Mouse (Mus musculus) myocyte (in vitro differentiated cells): ENCODE measurements around the gene Sub1. TPM values are rescaled to one million over a fixed set of nuclear protein-coding genes. Genes with fewer than 3 reads are reported as not detected.

Experiments
- H3K27me3 ChIP-seq: one replicate; pipeline ENCODE4 v1.6.1; 2011; ENCODE audit not compliant: control insufficient read depth, insufficient read depth, insufficient read length
- H3K36me3 ChIP-seq: one replicate; pipeline ENCODE4 v1.6.1; 2011; ENCODE audit not compliant: control insufficient read depth, insufficient read depth
- H3K4me2 ChIP-seq: one replicate; pipeline ENCODE4 v1.6.1; 2011; ENCODE audit warnings: low read depth, control low read depth
- H3K4me3 ChIP-seq: one replicate; pipeline ENCODE4 v1.5.1; 2011; ENCODE audit warnings: mild to moderate bottlenecking, control low read depth, moderate library complexity
- H3K79me2 ChIP-seq: one replicate; pipeline ENCODE4 v1.6.1; 2011; ENCODE audit not compliant: control insufficient read depth, insufficient read depth
- H3ac ChIP-seq: one replicate; pipeline ENCODE4 v1.6.1; 2011; ENCODE audit not compliant: control insufficient read depth, insufficient read length
- CEBPB ChIP-seq: IDR thresholded peaks from 2 replicates; pipeline ENCODE4 v1.6.1; 2011; ENCODE audit warnings: mild to moderate bottlenecking, moderate library complexity; ENCODE audit not compliant: poor library complexity, insufficient read depth, severe bottlenecking
- E2F4 ChIP-seq: IDR thresholded peaks from one replicate; pipeline ENCODE4 v1.6.1; 2011; ENCODE audit warnings: mild to moderate bottlenecking, control low read depth, moderate library complexity; ENCODE audit not compliant: insufficient read depth
- MAX ChIP-seq: IDR thresholded peaks from one replicate; pipeline ENCODE4 v1.6.1; 2011; ENCODE audit warnings: low read depth, mild to moderate bottlenecking, control low read depth
- MYOD1 ChIP-seq, 3 experiments: IDR thresholded peaks; one replicate each; pipeline ENCODE4 v1.6.1; 2011; ENCODE audit warnings: control low read depth in 2 of 3, low read depth in 2 of 3, mild to moderate bottlenecking in 2 of 3, moderate library complexity in 1 of 3; ENCODE audit not compliant: insufficient read length in 2 of 3, control insufficient read depth in 1 of 3
- MYOG ChIP-seq, 3 experiments: IDR thresholded peaks; one replicate each; pipeline ENCODE4 v1.6.1; 2011; ENCODE audit warnings: control low read depth in 2 of 3, low read depth in 2 of 3, mild to moderate bottlenecking in 2 of 3; ENCODE audit not compliant: insufficient read length in 2 of 3, control insufficient read depth in 1 of 3, insufficient read depth in 1 of 3
- POLR2A ChIP-seq: IDR thresholded peaks from one replicate; pipeline ENCODE4 v1.6.1; 2011; ENCODE audit warnings: low read depth, mild to moderate bottlenecking, control low read depth, moderate library complexity; ENCODE audit not compliant: insufficient read length
- POLR2AphosphoS2 ChIP-seq: IDR thresholded peaks from one replicate; pipeline ENCODE4 v1.6.1; 2011; ENCODE audit warnings: low read depth, control low read depth; ENCODE audit not compliant: insufficient read length
- REST ChIP-seq: IDR thresholded peaks from one replicate; pipeline ENCODE4 v1.6.1; 2011; ENCODE audit warnings: mild to moderate bottlenecking, control low read depth, moderate library complexity; ENCODE audit not compliant: insufficient read depth, insufficient read length
- SRF ChIP-seq: IDR thresholded peaks from one replicate; pipeline ENCODE4 v1.6.1; 2011; ENCODE audit warnings: low read depth; ENCODE audit not compliant: control insufficient read depth, insufficient read length
- TCF12 ChIP-seq: IDR thresholded peaks from one replicate; pipeline ENCODE4 v1.6.1; 2011; ENCODE audit warnings: mild to moderate bottlenecking, control low read depth; ENCODE audit not compliant: poor library complexity, insufficient read depth, severe bottlenecking
- TCF3 ChIP-seq: IDR thresholded peaks from one replicate; pipeline ENCODE4 v1.6.1; 2011; ENCODE audit warnings: low read depth, control low read depth; ENCODE audit not compliant: insufficient read length
- USF1 ChIP-seq: IDR thresholded peaks from one replicate; pipeline ENCODE4 v1.6.1; 2011; ENCODE audit warnings: low read depth, mild to moderate bottlenecking, control low read depth, moderate library complexity
- polyA plus RNA-seq: library from polyadenylated mRNA; unstranded; fragments of >200 nt; fragmentation: generic; extraction: Trizol; gene quantifications from one replicate; pipeline ENCODE4 v1.2.1, GENCODE M21; 2012; ENCODE audit warnings: missing spikeins

Gene Sub1
- polyA plus RNA-seq, 1 experiment: 156 TPM

DNA sequence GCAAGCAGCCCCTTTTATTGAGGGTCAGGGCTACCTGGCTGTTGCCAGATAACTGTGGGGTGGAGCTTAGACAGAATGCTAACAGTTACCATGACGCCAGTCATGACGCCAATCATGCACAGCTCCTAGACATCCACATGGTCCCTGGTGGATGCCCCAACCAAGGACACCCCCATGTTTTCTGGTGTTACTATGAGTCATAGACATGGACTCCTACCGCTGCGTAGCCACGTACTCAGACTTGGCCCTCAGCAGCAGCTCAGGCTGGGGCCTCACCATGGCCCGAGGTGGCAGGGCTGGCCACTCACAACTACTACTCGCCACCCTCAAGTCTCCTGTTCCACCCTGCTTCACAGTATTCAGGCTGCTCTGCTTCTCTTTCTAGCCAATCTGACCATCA, 45.6 kb downstream of the Sub1 start:
- Histone ChIP-seq H3K36me3 (no peaks in the 10 kb centered on the region), H3K4me3 (no peak overlapping the region), H3K79me2 (no peaks in the 10 kb centered on the region), H3ac (no peak overlapping the region), H3K27me3 (no peaks in the 10 kb centered on the region), H3K4me2 (no peak overlapping the region)
- TF ChIP-seq TCF12 (no peak), TCF3 (no peak), MYOG (IDR thresholded peaks at IDR 0.05; ENCODE audit: control insufficient read depth in 1 of 3, insufficient read depth in 1 of 3, insufficient read length in 2 of 3, low read depth in 2 of 3) (no peak), MYOD1 (IDR thresholded peaks at IDR 0.05; ENCODE audit: control insufficient read depth in 1 of 3, insufficient read length in 2 of 3, low read depth in 2 of 3) (no peak), SRF (no peak), REST (no peak), POLR2A (no peak), USF1 (no peak), E2F4 (no peak), CEBPB (no peak), POLR2AphosphoS2 (no peak), MAX (no peak)

GRCm38 (mm10) chr15:11950144-11950543, 46.6 kb downstream of the Sub1 start:
- H3K27me3 ChIP-seq: no peaks in the 10 kb centered on the region
- TF ChIP-seq POLR2A (no peak), TCF12 (no peak), TCF3 (no peak)
- no peaks in the 10 kb centered on the region for H3K79me2 ChIP-seq
- H3K4me2 ChIP-seq: no peak overlapping the region
- no peak overlapping the region for H3ac ChIP-seq
- no peak overlapping the region for H3K4me3 ChIP-seq
- no peaks in the 10 kb centered on the region for H3K36me3 ChIP-seq

GRCm38 (mm10) chr15:11949490-11949889, 47.3 kb downstream of the Sub1 start:
- H3K4me3 ChIP-seq: no peak overlapping the region
- no peak overlapping the region for H3K4me2 ChIP-seq
- H3ac ChIP-seq: no peak overlapping the region
- H3K36me3 ChIP-seq: no peaks in the 10 kb centered on the region
- TF ChIP-seq POLR2A (no peak), TCF12 (no peak), POLR2AphosphoS2 (no peak), TCF3 (no peak), REST (no peak), MAX (no peak), SRF (no peak), E2F4 (no peak)
- no peaks in the 10 kb centered on the region for H3K27me3 ChIP-seq
- no peaks in the 10 kb centered on the region for H3K79me2 ChIP-seq

DNA sequence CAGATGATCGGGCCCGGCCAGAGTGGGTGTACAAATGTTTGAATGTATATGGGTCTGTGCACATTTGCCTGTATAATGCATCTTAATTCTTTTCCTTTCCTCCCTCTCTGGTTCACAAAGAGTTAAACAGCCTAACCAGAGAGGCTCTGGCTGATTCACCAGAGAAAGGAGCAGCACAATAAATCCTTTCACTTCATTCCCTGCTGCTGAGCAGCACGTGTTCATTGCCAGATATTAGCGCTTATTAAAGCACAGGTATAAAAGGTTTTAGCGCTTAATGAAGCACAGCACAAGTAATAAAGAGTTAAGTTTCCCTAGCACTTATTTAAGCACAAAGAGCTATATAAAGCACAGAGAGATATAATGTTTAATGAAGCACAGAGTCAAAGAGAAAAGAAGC, 55.9 kb downstream of the Sub1 start:
- Histone ChIP-seq H3ac (no peak overlapping the region), H3K4me2 (no peak overlapping the region), H3K79me2 (no peaks in the 10 kb centered on the region), H3K36me3 (no peaks in the 10 kb centered on the region), H3K4me3 (no peak overlapping the region), H3K27me3 (no peaks in the 10 kb centered on the region)
- TF ChIP-seq SRF: no peak
- no peak for TF ChIP-seq MYOG (IDR thresholded peaks at IDR 0.05; ENCODE audit: control insufficient read depth in 1 of 3, insufficient read depth in 1 of 3, insufficient read length in 2 of 3, low read depth in 2 of 3)

Other genes starting within 250 kb of the Sub1 start
- gene Npr3, start 89.7 kb downstream of the Sub1 start, polyA plus RNA-seq: 1.2 TPM
- 35.9 TPM for gene Zfr, start 120.8 kb upstream of the Sub1 start, polyA plus RNA-seq
- 6.2 TPM for gene Mtmr12, start 208.0 kb upstream of the Sub1 start, polyA plus RNA-seq